In genomic region chr7:135968638-135969037, GRCm38 (mm10) we compare ENCODE assay signal across 31 mouse cellular contexts.
DNase-seq lines count a peak whose midpoint lies in the region; ATAC-seq and TF ChIP-seq lines count a peak whose summit lies in the region.
"Had no signal": no experiment of that assay in that cellular context is flagged by ENCODE, and none has a peak within 500 bp of the region (broad histone marks: within the 10 kb centered on the region; RNA-seq: fewer than 3 reads in every experiment).

No protein-coding gene starts in this region.

- H3K9ac ChIP-seq in forebrain, embryonic 14.5 days (ENCODE audit: low read length), result no peak overlapping the region
- H3K9ac ChIP-seq in forebrain, embryonic 12.5 days, result no peak overlapping the region
- H3K9ac ChIP-seq in hindbrain, postnatal 0 days (replicated peaks; ENCODE audit: low read length), result no peak overlapping the region
- no peak overlapping the region for H3K9ac ChIP-seq in hindbrain, embryonic 12.5 days
- no peak overlapping the region for H3K9ac ChIP-seq in midbrain, embryonic 14.5 days (replicated peaks; ENCODE audit: low read length)
- H3K9ac ChIP-seq in forebrain, embryonic 16.5 days (replicated peaks; ENCODE audit: low read depth, low read length), result no peak overlapping the region
- H3K9ac ChIP-seq: embryonic facial prominence, embryonic 12.5 days; embryonic facial prominence, embryonic 15.5 days; heart, embryonic 12.5 days; heart, embryonic 15.5 days; hindbrain, embryonic 15.5 days had no signal

- no peaks in the 10 kb centered on the region for H3K36me3 ChIP-seq in forebrain, embryonic 14.5 days (ENCODE audit: control insufficient read depth, insufficient read depth, low read length)
- no peaks in the 10 kb centered on the region for H3K36me3 ChIP-seq in forebrain, embryonic 12.5 days (replicated peaks)
- H3K36me3 ChIP-seq in hindbrain, postnatal 0 days (ENCODE audit: insufficient read depth, low read length), result no peaks in the 10 kb centered on the region
- H3K36me3 ChIP-seq in hindbrain, embryonic 12.5 days, result no peaks in the 10 kb centered on the region
- no peaks in the 10 kb centered on the region for H3K36me3 ChIP-seq in midbrain, embryonic 14.5 days (ENCODE audit: control insufficient read depth, insufficient read depth, low read length)
- H3K36me3 ChIP-seq in midbrain, embryonic 10.5 days, result no peaks in the 10 kb centered on the region
- H3K36me3 ChIP-seq in forebrain, embryonic 16.5 days (ENCODE audit: control insufficient read depth, insufficient read depth), result no peaks in the 10 kb centered on the region
- H3K36me3 ChIP-seq: embryonic facial prominence, embryonic 12.5 days; embryonic facial prominence, embryonic 15.5 days; G1E; heart, embryonic 12.5 days; heart, embryonic 15.5 days; hindbrain, embryonic 10.5 days; hindbrain, embryonic 15.5 days had no signal

- peaks cover 12% of the 10 kb centered on the region for H3K4me1 ChIP-seq in forebrain, embryonic 14.5 days (ENCODE audit: control insufficient read depth, insufficient read depth, low read length)
- H3K4me1 ChIP-seq in forebrain, embryonic 12.5 days, result peaks cover 14% of the 10 kb centered on the region
- peaks cover 12% of the 10 kb centered on the region for H3K4me1 ChIP-seq in hindbrain, postnatal 0 days (ENCODE audit: insufficient read depth, low read length)
- peaks cover 12% of the 10 kb centered on the region for H3K4me1 ChIP-seq in hindbrain, embryonic 12.5 days
- peaks cover 14% of the 10 kb centered on the region for H3K4me1 ChIP-seq in midbrain, embryonic 14.5 days (ENCODE audit: control insufficient read depth, insufficient read depth, low read length)
- H3K4me1 ChIP-seq in midbrain, embryonic 10.5 days, result peaks cover 30% of the 10 kb centered on the region
- H3K4me1 ChIP-seq in forebrain, embryonic 16.5 days (replicated peaks; ENCODE audit: control insufficient read depth, insufficient read depth, low read length), result peaks cover 33% of the 10 kb centered on the region
- H3K4me1 ChIP-seq: heart, embryonic 12.5 days; heart, embryonic 15.5 days had no signal

- WGBS in forebrain, embryonic 14.5 days, result 60% methylated on average over 8 of the region's 8 CpGs
- 75% methylated on average over 8 of the region's 8 CpGs for WGBS in forebrain, embryonic 12.5 days
- WGBS in hindbrain, postnatal 0 days, result 45% methylated on average over 8 of the region's 8 CpGs
- 59% methylated on average over 8 of the region's 8 CpGs for WGBS in hindbrain, embryonic 12.5 days
- 39% methylated on average over 8 of the region's 8 CpGs for WGBS in midbrain, embryonic 14.5 days
- 76% methylated on average over 8 of the region's 8 CpGs for WGBS in midbrain, embryonic 10.5 days
- WGBS in forebrain, embryonic 16.5 days, result 52% methylated on average over 8 of the region's 8 CpGs

- H3K27ac ChIP-seq in forebrain, embryonic 14.5 days (ENCODE audit: low read depth, low read length), result no peak overlapping the region
- no peak overlapping the region for H3K27ac ChIP-seq in forebrain, embryonic 12.5 days
- no peak overlapping the region for H3K27ac ChIP-seq in hindbrain, postnatal 0 days
- no peak overlapping the region for H3K27ac ChIP-seq in hindbrain, embryonic 12.5 days
- no peak overlapping the region for H3K27ac ChIP-seq in midbrain, embryonic 14.5 days (replicated peaks; ENCODE audit: low read depth, low read length)
- H3K27ac ChIP-seq in midbrain, embryonic 10.5 days (replicated peaks), result no peak overlapping the region
- peak overlapping the region; percentile 37; the same call in 1 of the 2 replicates for H3K27ac ChIP-seq in forebrain, embryonic 16.5 days (ENCODE audit: low read length)
- H3K27ac ChIP-seq: embryonic facial prominence, embryonic 12.5 days; embryonic facial prominence, embryonic 15.5 days; gastrocnemius, adult 2 months; heart, embryonic 15.5 days; hindbrain, embryonic 10.5 days; hindbrain, embryonic 15.5 days had no signal

- DNase-seq in forebrain, embryonic 14.5 days (ENCODE audit: low spot score), result peak; percentile 47
- peak; percentile 39 for DNase-seq in hindbrain, postnatal 0 days (ENCODE audit: low spot score)
- DNase-seq in midbrain, embryonic 14.5 days, result peak; percentile 60
- DNase-seq in midbrain, embryonic 10.5 days (ENCODE audit: low spot score), result no peak
- DNase-seq in frontal cortex, postnatal 14 days (ENCODE audit: low spot score in 2 of 2), result no peak
- DNase-seq: adrenal gland, postnatal 10 days; adrenal gland, postnatal 36 days; B cell, adult 2 months; cerebellum, adult 11 months; cerebellum, adult 2 months; cerebellum, adult 9-11 months; cerebellum, postnatal 25 days; gastrocnemius, adult 2 months; gastrocnemius, postnatal 14 days; heart, adult 11 months; heart, postnatal 10 days; heart, postnatal 36 days; kidney, adult 18-20 months had no signal

- no peak overlapping the region for H3K4me3 ChIP-seq in forebrain, embryonic 14.5 days (ENCODE audit: low read depth, low read length)
- H3K4me3 ChIP-seq in forebrain, embryonic 12.5 days (replicated peaks), result no peak overlapping the region
- H3K4me3 ChIP-seq in hindbrain, postnatal 0 days (ENCODE audit: low read length), result no peak overlapping the region
- H3K4me3 ChIP-seq in hindbrain, embryonic 12.5 days, result no peak overlapping the region
- no peak overlapping the region for H3K4me3 ChIP-seq in midbrain, embryonic 14.5 days (replicated peaks; ENCODE audit: low read depth, low read length)
- H3K4me3 ChIP-seq in midbrain, embryonic 10.5 days, result no peak overlapping the region
- H3K4me3 ChIP-seq in forebrain, embryonic 16.5 days (replicated peaks; ENCODE audit: low read length), result no peak overlapping the region
- H3K4me3 ChIP-seq: embryonic facial prominence, embryonic 12.5 days; embryonic facial prominence, embryonic 15.5 days; gastrocnemius, adult 2 months; heart, embryonic 12.5 days; heart, embryonic 15.5 days; hindbrain, embryonic 10.5 days; hindbrain, embryonic 15.5 days had no signal

- H3K4me2 ChIP-seq in forebrain, embryonic 14.5 days (ENCODE audit: low read length), result no peak overlapping the region
- no peak overlapping the region for H3K4me2 ChIP-seq in forebrain, embryonic 12.5 days
- H3K4me2 ChIP-seq in hindbrain, postnatal 0 days (ENCODE audit: low read depth, low read length), result no peak overlapping the region
- no peak overlapping the region for H3K4me2 ChIP-seq in hindbrain, embryonic 12.5 days (replicated peaks)
- no peak overlapping the region for H3K4me2 ChIP-seq in midbrain, embryonic 14.5 days (ENCODE audit: low read length)
- H3K4me2 ChIP-seq in forebrain, embryonic 16.5 days (ENCODE audit: low read length), result no peak overlapping the region
- H3K4me2 ChIP-seq: embryonic facial prominence, embryonic 12.5 days; embryonic facial prominence, embryonic 15.5 days; heart, embryonic 12.5 days; heart, embryonic 15.5 days; hindbrain, embryonic 15.5 days had no signal

- H3K9me3 ChIP-seq in forebrain, embryonic 14.5 days (replicated peaks; ENCODE audit: control insufficient read depth, low read length), result no peaks in the 10 kb centered on the region
- no peaks in the 10 kb centered on the region for H3K9me3 ChIP-seq in forebrain, embryonic 12.5 days
- H3K9me3 ChIP-seq in hindbrain, postnatal 0 days (ENCODE audit: low read length), result no peaks in the 10 kb centered on the region
- H3K9me3 ChIP-seq in hindbrain, embryonic 12.5 days (replicated peaks), result no peaks in the 10 kb centered on the region
- H3K9me3 ChIP-seq in midbrain, embryonic 14.5 days (ENCODE audit: control insufficient read depth, low read length), result no peaks in the 10 kb centered on the region
- no peaks in the 10 kb centered on the region for H3K9me3 ChIP-seq in midbrain, embryonic 10.5 days (replicated peaks)
- H3K9me3 ChIP-seq in forebrain, embryonic 16.5 days (ENCODE audit: control insufficient read depth, low read length), result no peaks in the 10 kb centered on the region
- H3K9me3 ChIP-seq: embryonic facial prominence, embryonic 12.5 days; embryonic facial prominence, embryonic 15.5 days; heart, embryonic 12.5 days; heart, embryonic 15.5 days; hindbrain, embryonic 10.5 days; hindbrain, embryonic 15.5 days had no signal

- no peaks in the 10 kb centered on the region for H3K27me3 ChIP-seq in forebrain, embryonic 14.5 days (replicated peaks; ENCODE audit: control insufficient read depth, insufficient read depth, low read length)
- H3K27me3 ChIP-seq in forebrain, embryonic 12.5 days, result no peaks in the 10 kb centered on the region
- no peaks in the 10 kb centered on the region for H3K27me3 ChIP-seq in hindbrain, postnatal 0 days (ENCODE audit: insufficient read depth, low read length)
- no peaks in the 10 kb centered on the region for H3K27me3 ChIP-seq in hindbrain, embryonic 12.5 days
- no peaks in the 10 kb centered on the region for H3K27me3 ChIP-seq in midbrain, embryonic 14.5 days (ENCODE audit: control insufficient read depth, insufficient read depth, low read length)
- no peaks in the 10 kb centered on the region for H3K27me3 ChIP-seq in midbrain, embryonic 10.5 days (ENCODE audit: low read depth, poor library complexity, severe bottlenecking)
- H3K27me3 ChIP-seq in forebrain, embryonic 16.5 days (replicated peaks; ENCODE audit: control insufficient read depth, insufficient read depth, low read length), result no peaks in the 10 kb centered on the region
- H3K27me3 ChIP-seq: embryonic facial prominence, embryonic 12.5 days; embryonic facial prominence, embryonic 15.5 days; heart, embryonic 15.5 days; hindbrain, embryonic 15.5 days; Patski had no signal

- ATAC-seq in forebrain, embryonic 14.5 days, result no peak
- ATAC-seq in forebrain, embryonic 12.5 days (ENCODE audit: low FRiP score), result no peak
- ATAC-seq in hindbrain, postnatal 0 days, result no peak
- ATAC-seq in hindbrain, embryonic 12.5 days (ENCODE audit: low FRiP score), result no peak
- ATAC-seq in midbrain, embryonic 14.5 days (ENCODE audit: low FRiP score, low TSS enrichment), result no peak
- peak; percentile 77 for ATAC-seq in forebrain, embryonic 16.5 days
- ATAC-seq: inflammation-experienced regulatory T-cells, adult 6 months; intestine, embryonic 16.5 days; Patski had no signal

- TF ChIP-seq CTCF in hindbrain, postnatal 0 days (IDR thresholded peaks at IDR 0.05; ENCODE audit: low read depth), result peak; percentile 26; the same call in 1 of the 2 replicates

Comparison
In these comparisons a context has a peak if more than half of its experiments do, and no peak if none do; other contexts are left out.
1. DNase-seq: peak in forebrain, embryonic 14.5 days (single experiment), hindbrain, postnatal 0 days (single experiment) and midbrain, embryonic 14.5 days (single experiment); none in midbrain, embryonic 10.5 days (single experiment) and frontal cortex, postnatal 14 days (0 of 2).